Mouse (Mus musculus): Measurements from ENCODE around the gene Gm45623.

DNA sequence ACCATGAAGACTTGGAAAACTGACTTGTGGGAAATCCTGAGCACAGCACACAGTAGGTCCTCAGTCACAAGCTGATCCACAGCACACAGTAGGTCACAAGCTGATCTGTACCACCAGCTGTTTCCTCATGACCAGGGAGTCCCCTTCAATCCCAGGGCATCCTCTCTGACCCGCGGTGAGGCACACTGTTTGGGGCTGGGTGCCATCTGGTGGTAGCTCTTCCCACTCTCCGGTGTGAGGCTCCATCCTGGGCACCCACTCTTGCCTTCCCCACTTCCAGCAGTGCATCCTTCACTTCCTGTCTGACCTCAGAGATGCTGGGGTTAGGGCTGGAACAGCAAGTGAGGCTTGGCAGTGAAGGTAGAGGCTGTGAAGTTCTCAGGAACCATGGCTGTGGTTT, 19.0 kb upstream of the Gm45623 start:
- no peak for TF ChIP-seq CTCF (conservative IDR thresholded peaks at IDR 0.05; ENCODE audit: low read length)
- TF ChIP-seq NANOG (IDR thresholded peaks at IDR 0.05; ENCODE audit: borderline replicate concordance, low read length): no peak

Measured in E14TG2a.4 (cell line).